Mouse (Mus musculus): ENCODE data around the gene Adssl1. TPM values are rescaled to one million over a fixed set of nuclear protein-coding genes. Genes with fewer than 3 reads are reported as not detected.

The Adssl1 gene
- total and polyA plus RNA-seq, 3 experiments, result 10.2 to 29.4 (median 10.7) TPM

- H3K9me3 ChIP-seq (replicated peaks; ENCODE audit: low read length), result no peaks in the 10 kb centered on the region
- TF ChIP-seq JUN (IDR thresholded peaks at IDR 0.05; ENCODE audit: insufficient read depth, low read depth, low read length), result no peak
- no peak for TF ChIP-seq KAT2A (IDR thresholded peaks at IDR 0.05; ENCODE audit: insufficient replicate concordance, low read length)
- no peak for TF ChIP-seq EP300 (IDR thresholded peaks at IDR 0.05; ENCODE audit: low read length)
- TF ChIP-seq MYC (IDR thresholded peaks at IDR 0.05; ENCODE audit: low read depth, low read length), result no peak
- in situ Hi-C loops (cut with MboI; ENCODE audit: low pct_ligation_motif_present, low pct_unique_long_range_greater_than_20kb, low sequenced_read_pairs) (loop anchor here (10.0 kb wide), 1 partner anchor 203 kb away; no protein-coding TSS in a partner anchor), dilution Hi-C loops (cut with MboI; ENCODE audit: extremely low pct_ligation_motif_present, extremely low pct_unique_long_range_greater_than_20kb, low sequenced_read_pairs) (no loop called here)
- H3K4me3 ChIP-seq (replicated peaks in 1 of 3; ENCODE audit: low read depth in 2 of 3, low read length in 2 of 3, poor library complexity in 1 of 3), result no peak overlapping the region
- H3K4me2 ChIP-seq (ENCODE audit: insufficient read depth, low read depth, poor library complexity, severe bottlenecking), result no peak overlapping the region
- H3K36me3 ChIP-seq (replicated peaks in 1 of 2; ENCODE audit: control insufficient read depth in 1 of 2, insufficient read depth in 1 of 2, low read length in 1 of 2), result peaks cover 84 to 99% of the 10 kb centered on the region in 2 experiments
- H3K27ac ChIP-seq (ENCODE audit: insufficient read depth, low read depth), result no peak overlapping the region
- no peak for DNase-seq (ENCODE audit: extremely low read depth)
- no peaks in the 10 kb centered on the region for H3K79me2 ChIP-seq (replicated peaks; ENCODE audit: control insufficient read depth, extremely low read depth, insufficient read depth, poor library complexity, severe bottlenecking)
- no peak overlapping the region for H3K9ac ChIP-seq (ENCODE audit: insufficient read depth, low read depth)
- H3K27me3 ChIP-seq (replicated peaks), result no peaks in the 10 kb centered on the region
- no peaks in the 10 kb centered on the region; a peak in 1 of 4 replicates for H3K4me1 ChIP-seq (ENCODE audit: control insufficient read depth in 1 of 2, insufficient read depth in 2 of 2)
These were observed 32.1 kb downstream of the Adssl1 start for GRCm38 (mm10) chr12:112651778-112652439.

GRCm38 (mm10) chr12:112653157-112653824 lies 33.4 kb downstream of the Adssl1 start:
- Histone ChIP-seq H3K4me2 (ENCODE audit: insufficient read depth, low read depth, poor library complexity, severe bottlenecking) (no peak overlapping the region), H3K9ac (ENCODE audit: insufficient read depth, low read depth) (no peak overlapping the region), H3K4me3 (replicated peaks in 1 of 3; ENCODE audit: low read depth in 2 of 3, low read length in 2 of 3, poor library complexity in 1 of 3) (no peak overlapping the region), H3K9me3 (replicated peaks; ENCODE audit: low read length) (no peaks in the 10 kb centered on the region), H3K27me3 (replicated peaks) (no peaks in the 10 kb centered on the region), H3K79me2 (replicated peaks; ENCODE audit: control insufficient read depth, extremely low read depth, insufficient read depth, poor library complexity, severe bottlenecking) (no peaks in the 10 kb centered on the region), H3K36me3 (replicated peaks in 1 of 2; ENCODE audit: control insufficient read depth in 1 of 2, insufficient read depth in 1 of 2, low read length in 1 of 2) (peaks cover 89 to 99% of the 10 kb centered on the region in 2 experiments), H3K4me1 (ENCODE audit: control insufficient read depth in 1 of 2, insufficient read depth in 2 of 2) (no peaks in the 10 kb centered on the region; a peak in 1 of 4 replicates), H3K27ac (ENCODE audit: insufficient read depth, low read depth) (no peak overlapping the region)
- TF ChIP-seq CTCF (conservative IDR thresholded peaks at IDR 0.05 in 1 of 2, IDR thresholded peaks at IDR 0.05 in 1 of 2; ENCODE audit: low read depth in 2 of 2, low read length in 2 of 2), result peak; percentile 75 to 94
- TF ChIP-seq JUND (conservative IDR thresholded peaks at IDR 0.05; ENCODE audit: low read depth, low read length), result no peak
- no peak for TF ChIP-seq RCOR1 (conservative IDR thresholded peaks at IDR 0.05; ENCODE audit: low read depth, low read length)
- no peak for TF ChIP-seq ZC3H11A (IDR thresholded peaks at IDR 0.05; ENCODE audit: low read depth, low read length)
- peak; percentile 78 for TF ChIP-seq SMC3 (IDR thresholded peaks at IDR 0.05; ENCODE audit: low read depth, low read length)
- TF ChIP-seq RAD21 (IDR thresholded peaks at IDR 0.05; ENCODE audit: low read depth, low read length), result peak; percentile 80
- in situ Hi-C loops (cut with MboI; ENCODE audit: low pct_ligation_motif_present, low pct_unique_long_range_greater_than_20kb, low sequenced_read_pairs), result loop anchor here (10.0 kb wide), 1 partner anchor 202 kb away; no protein-coding TSS in a partner anchor
- dilution Hi-C loops (cut with MboI; ENCODE audit: extremely low pct_ligation_motif_present, extremely low pct_unique_long_range_greater_than_20kb, low sequenced_read_pairs), result no loop called here
- DNase-seq (ENCODE audit: extremely low read depth), result peak; percentile 80

DNA sequence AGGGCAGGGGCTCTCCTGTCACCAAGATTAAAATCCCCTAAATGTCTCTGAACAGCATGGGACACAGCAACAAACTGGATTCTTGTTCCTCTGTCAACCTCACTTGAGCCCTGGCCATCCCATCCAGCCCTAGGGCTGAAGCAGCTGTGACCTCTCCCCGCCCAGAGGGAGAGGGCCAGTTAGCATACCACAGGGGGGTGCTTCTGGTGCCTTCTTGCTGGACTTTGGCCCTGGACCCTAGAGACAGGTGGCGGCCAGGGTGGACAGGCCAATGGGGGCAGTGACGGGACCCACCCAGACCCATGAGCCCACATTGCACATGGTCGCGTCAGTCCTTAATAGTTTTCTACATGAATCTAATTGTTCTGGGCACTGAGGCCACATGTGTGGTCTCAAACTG lies 34.2 kb downstream of the Adssl1 start:
- no peaks in the 10 kb centered on the region for H3K27me3 ChIP-seq (replicated peaks)
- in situ Hi-C loops (cut with MboI; ENCODE audit: low pct_ligation_motif_present, low pct_unique_long_range_greater_than_20kb, low sequenced_read_pairs) (loop anchor here (10.0 kb wide), 1 partner anchor 201 kb away; no protein-coding TSS in a partner anchor), dilution Hi-C loops (cut with MboI; ENCODE audit: extremely low pct_ligation_motif_present, extremely low pct_unique_long_range_greater_than_20kb, low sequenced_read_pairs) (no loop called here)
- H3K4me3 ChIP-seq (replicated peaks in 1 of 3; ENCODE audit: low read depth in 2 of 3, low read length in 2 of 3, poor library complexity in 1 of 3), result no peak overlapping the region
- no peak overlapping the region for H3K27ac ChIP-seq (ENCODE audit: insufficient read depth, low read depth)
- TF ChIP-seq ELF1 (IDR thresholded peaks at IDR 0.05; ENCODE audit: low read depth, low read length), result no peak
- no peak for TF ChIP-seq PAX5 (IDR thresholded peaks at IDR 0.05; ENCODE audit: low read length)
- no peak for TF ChIP-seq E2F4 (IDR thresholded peaks at IDR 0.05; ENCODE audit: insufficient replicate concordance, low read depth, low read length)
- TF ChIP-seq HCFC1 (IDR thresholded peaks at IDR 0.05; ENCODE audit: low read depth, low read length), result no peak
- no peak for TF ChIP-seq MXI1 (IDR thresholded peaks at IDR 0.05; ENCODE audit: low read depth, low read length)
- TF ChIP-seq MEF2A (IDR thresholded peaks at IDR 0.05; ENCODE audit: borderline replicate concordance, low read depth, low read length), result no peak
- no peak for TF ChIP-seq USF2 (conservative IDR thresholded peaks at IDR 0.05; ENCODE audit: low read depth, low read length)
- no peak for TF ChIP-seq KAT2A (IDR thresholded peaks at IDR 0.05; ENCODE audit: insufficient replicate concordance, low read length)
- TF ChIP-seq ZKSCAN1 (IDR thresholded peaks at IDR 0.05; ENCODE audit: borderline replicate concordance, low read depth, low read length), result no peak
- TF ChIP-seq NRF1 (IDR thresholded peaks at IDR 0.05; ENCODE audit: low read depth, low read length), result no peak
- TF ChIP-seq IRF4 (IDR thresholded peaks at IDR 0.05; ENCODE audit: low read depth, low read length), result no peak
- TF ChIP-seq POLR2A (IDR thresholded peaks at IDR 0.05; ENCODE audit: low read depth, low read length), result no peak
- no peak for TF ChIP-seq POLR2AphosphoS2 (IDR thresholded peaks at IDR 0.05; ENCODE audit: low read depth, low read length)
- no peak overlapping the region for H3K9ac ChIP-seq (ENCODE audit: insufficient read depth, low read depth)
- DNase-seq (ENCODE audit: extremely low read depth), result no peak
- no peaks in the 10 kb centered on the region; a peak in 1 of 4 replicates for H3K4me1 ChIP-seq (ENCODE audit: control insufficient read depth in 1 of 2, insufficient read depth in 2 of 2)
- H3K4me2 ChIP-seq (ENCODE audit: insufficient read depth, low read depth, poor library complexity, severe bottlenecking), result no peak overlapping the region
- peaks cover 89 to 99% of the 10 kb centered on the region in 2 experiments for H3K36me3 ChIP-seq (replicated peaks in 1 of 2; ENCODE audit: control insufficient read depth in 1 of 2, insufficient read depth in 1 of 2, low read length in 1 of 2)
- H3K79me2 ChIP-seq (replicated peaks; ENCODE audit: control insufficient read depth, extremely low read depth, insufficient read depth, poor library complexity, severe bottlenecking), result no peaks in the 10 kb centered on the region
- no peaks in the 10 kb centered on the region for H3K9me3 ChIP-seq (replicated peaks; ENCODE audit: low read length)
